Mouse (Mus musculus): ENCODE results near the gene Ambra1. TPM values are rescaled to one million over a fixed set of nuclear protein-coding genes. Genes with fewer than 3 reads are reported as not detected.

The Ambra1 gene
- polyA plus RNA-seq, 1 experiment from 2014 or later, result 22.3 TPM

DNA sequence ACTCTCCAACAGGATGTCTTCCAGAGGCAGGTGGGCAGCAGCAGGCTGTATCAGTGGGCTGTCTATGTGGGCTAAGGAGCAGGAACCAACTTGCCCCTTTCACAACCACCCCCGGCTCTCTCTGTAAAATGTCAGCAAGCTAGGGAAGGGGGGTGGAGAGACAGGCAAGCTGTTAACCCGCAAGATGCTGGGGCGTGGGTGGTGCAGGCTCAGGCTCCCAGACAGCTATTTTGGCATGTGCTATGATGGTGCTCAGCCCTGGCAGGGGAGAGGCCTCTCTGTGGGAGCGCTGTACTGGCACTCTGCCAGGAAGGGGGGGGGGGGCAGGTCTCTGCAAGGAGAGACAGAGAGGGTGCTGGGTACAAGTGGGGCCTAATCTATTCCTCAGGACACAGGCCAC, 227.2 kb downstream of the Ambra1 start:
- Histone ChIP-seq H3K27me3 (no peaks in the 10 kb centered on the region), H3K27ac (0 out of 2 replicates have a peak overlapping the region, but pooled peaks have one; percentile 29), H3K4me3 (replicated peaks) (no peak overlapping the region), H3K9ac (replicated peaks) (0 out of 2 replicates have a peak overlapping the region, but pooled peaks have one; percentile 40), H3K4me2 (peak overlapping the region; percentile 19; the same call in 1 of the 2 replicates), H3K9me3 (no peaks in the 10 kb centered on the region), H3K4me1 (replicated peaks) (peaks cover 34% of the 10 kb centered on the region), H3K36me3 (peaks cover 5% of the 10 kb centered on the region; the same call in 1 of the 2 replicates)
- 33% methylated on average over 4 of the region's 4 CpGs for WGBS
- ATAC-seq (ENCODE audit: insufficient number of reproducible peaks, insufficient read depth, low FRiP score, low TSS enrichment, low read depth), result peak; percentile 52; the same call in 1 of the 2 replicates

DNA sequence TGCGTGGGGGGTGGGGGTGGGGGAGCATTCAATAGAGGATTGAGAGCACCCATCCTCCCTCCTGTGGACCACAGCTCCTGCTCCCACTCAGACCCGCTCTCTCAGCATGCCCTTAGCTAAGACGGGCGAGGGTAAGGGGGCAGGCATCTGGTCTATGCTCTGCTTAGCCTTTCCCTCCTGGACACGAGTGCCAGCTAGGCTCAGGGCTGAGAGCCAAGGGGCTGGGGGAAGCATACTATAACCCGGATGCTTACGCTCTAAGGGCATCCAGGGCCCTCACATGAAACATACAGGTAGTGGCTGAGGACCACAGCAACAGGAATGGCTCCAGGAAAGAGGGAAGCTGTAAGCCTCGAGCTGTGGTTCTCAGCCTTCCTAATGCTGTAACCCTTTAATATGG, 228.1 kb downstream of the Ambra1 start:
- Histone ChIP-seq H3K4me2 (no peak overlapping the region), H3K27me3 (no peaks in the 10 kb centered on the region), H3K4me3 (replicated peaks) (no peak overlapping the region), H3K36me3 (peaks cover 5% of the 10 kb centered on the region; the same call in 1 of the 2 replicates), H3K9me3 (no peaks in the 10 kb centered on the region), H3K9ac (replicated peaks) (no peak overlapping the region), H3K27ac (no peak overlapping the region), H3K4me1 (replicated peaks) (peaks cover 43% of the 10 kb centered on the region)
- ATAC-seq (ENCODE audit: insufficient number of reproducible peaks, insufficient read depth, low FRiP score, low TSS enrichment, low read depth), result no peak
- WGBS, result 88% methylated on average over 8 of the region's 8 CpGs

DNA sequence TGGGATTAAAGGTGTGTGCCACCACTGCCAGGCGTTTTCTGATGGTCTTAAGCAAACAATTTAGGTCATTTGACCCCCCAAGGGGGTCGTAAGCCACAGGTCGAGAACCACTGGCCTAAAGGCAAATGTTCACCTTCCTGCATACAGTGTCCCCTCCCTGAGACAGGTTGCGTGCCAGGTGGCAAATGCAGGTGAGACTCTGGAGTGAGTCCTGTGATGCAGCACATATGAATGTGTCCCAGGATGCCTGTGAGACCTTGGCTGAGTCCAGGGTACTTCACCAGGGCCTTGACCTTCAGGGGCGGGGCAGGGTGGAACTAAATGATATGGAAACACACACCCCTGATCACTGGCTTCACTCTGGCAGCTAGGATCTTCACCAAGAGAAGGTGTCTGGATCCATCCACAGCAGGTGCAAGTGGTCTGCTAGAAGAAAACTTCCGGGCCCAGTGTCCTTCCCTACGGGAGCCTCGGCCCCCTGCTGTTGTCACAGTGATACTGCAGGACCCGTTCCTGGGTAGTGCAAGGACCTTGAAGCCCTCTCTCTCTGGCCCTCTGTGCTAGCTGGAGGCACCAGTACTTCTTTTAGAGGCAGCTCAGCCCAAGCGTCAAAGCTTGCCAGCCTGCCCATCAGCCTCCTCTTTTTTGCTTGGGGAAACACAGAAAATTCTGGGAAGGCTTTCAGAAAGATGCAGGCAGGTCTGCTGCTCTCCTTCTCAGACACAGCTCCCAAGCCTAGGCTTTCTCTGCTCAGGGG, 228.9 kb downstream of the Ambra1 start:
- Histone ChIP-seq H3K36me3 (peaks cover 1% of the 10 kb centered on the region; the same call in 1 of the 2 replicates), H3K27ac (no peak overlapping the region), H3K27me3 (no peaks in the 10 kb centered on the region), H3K4me1 (replicated peaks) (peaks cover 39% of the 10 kb centered on the region), H3K9me3 (no peaks in the 10 kb centered on the region), H3K4me3 (replicated peaks) (no peak overlapping the region), H3K4me2 (no peak overlapping the region), H3K9ac (replicated peaks) (no peak overlapping the region)
- no peak for ATAC-seq (ENCODE audit: insufficient number of reproducible peaks, insufficient read depth, low FRiP score, low TSS enrichment, low read depth)
- 46% methylated on average over 10 of the region's 10 CpGs for WGBS

DNA sequence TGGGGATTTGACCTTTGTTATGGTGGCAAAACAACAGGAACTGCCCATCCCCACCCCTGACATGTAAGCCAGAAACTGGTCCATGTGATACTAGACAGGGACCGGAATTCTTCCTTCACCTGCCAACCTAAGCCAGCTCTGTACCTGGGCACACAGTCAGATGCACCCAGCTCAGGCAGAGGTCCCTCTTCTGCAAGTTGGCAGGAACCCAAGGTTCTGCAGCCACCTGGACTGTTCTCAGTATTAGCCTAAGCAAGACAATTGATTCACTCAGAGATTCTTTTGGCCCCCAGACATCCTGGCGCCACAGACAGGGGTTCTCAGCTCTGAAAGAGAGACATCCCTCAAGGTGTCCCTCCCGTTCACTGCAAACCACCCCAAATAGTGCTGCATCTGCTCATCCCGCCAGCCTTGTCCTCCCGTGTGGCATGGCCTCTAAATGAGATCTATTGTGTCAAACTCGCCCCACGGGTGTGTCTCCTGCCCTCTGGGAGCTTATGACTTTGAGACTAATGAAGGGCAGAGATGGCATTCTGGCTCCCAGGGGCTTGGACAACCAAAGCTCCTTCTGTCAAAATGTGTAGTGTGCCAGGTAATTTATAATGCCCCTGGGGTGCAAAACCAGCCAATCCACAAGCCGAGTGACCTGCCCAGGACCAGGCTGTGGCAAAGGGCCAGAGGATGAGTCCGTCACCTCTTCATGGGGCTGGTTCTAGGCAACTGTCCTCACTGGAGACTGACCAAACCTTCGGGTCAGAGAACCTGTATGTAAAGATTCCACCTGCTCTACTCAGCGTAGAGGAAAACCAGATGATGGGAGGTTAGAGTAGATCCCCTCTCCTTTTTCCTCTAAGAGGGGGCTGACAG, 229.8 kb downstream of the Ambra1 start:
- Histone ChIP-seq H3K36me3 (no peaks in the 10 kb centered on the region; the same call in 1 of the 2 replicates), H3K9me3 (no peaks in the 10 kb centered on the region), H3K27me3 (no peaks in the 10 kb centered on the region), H3K4me3 (replicated peaks) (no peak overlapping the region), H3K27ac (no peak overlapping the region), H3K4me1 (replicated peaks) (peaks cover 38% of the 10 kb centered on the region), H3K4me2 (no peak overlapping the region), H3K9ac (replicated peaks) (no peak overlapping the region)
- 81% methylated on average over 11 of the region's 11 CpGs for WGBS
- no peak for ATAC-seq (ENCODE audit: insufficient number of reproducible peaks, insufficient read depth, low FRiP score, low TSS enrichment, low read depth)

- no peak overlapping the region for H3K4me3 ChIP-seq (replicated peaks)
- no peak overlapping the region for H3K27ac ChIP-seq
- no peak overlapping the region for H3K9ac ChIP-seq (replicated peaks)
- H3K27me3 ChIP-seq, result no peaks in the 10 kb centered on the region
- no peak for ATAC-seq (ENCODE audit: insufficient number of reproducible peaks, insufficient read depth, low FRiP score, low TSS enrichment, low read depth)
- peaks cover 41% of the 10 kb centered on the region for H3K4me1 ChIP-seq (replicated peaks)
- H3K36me3 ChIP-seq, result no peaks in the 10 kb centered on the region; the same call in 1 of the 2 replicates
- no peaks in the 10 kb centered on the region for H3K9me3 ChIP-seq
- no peak overlapping the region for H3K4me2 ChIP-seq
- 90% methylated on average over 5 of the region's 5 CpGs for WGBS
Measured at GRCm38 (mm10) chr2:91960459-91960858, 230.5 kb downstream of the Ambra1 start.

DNA sequence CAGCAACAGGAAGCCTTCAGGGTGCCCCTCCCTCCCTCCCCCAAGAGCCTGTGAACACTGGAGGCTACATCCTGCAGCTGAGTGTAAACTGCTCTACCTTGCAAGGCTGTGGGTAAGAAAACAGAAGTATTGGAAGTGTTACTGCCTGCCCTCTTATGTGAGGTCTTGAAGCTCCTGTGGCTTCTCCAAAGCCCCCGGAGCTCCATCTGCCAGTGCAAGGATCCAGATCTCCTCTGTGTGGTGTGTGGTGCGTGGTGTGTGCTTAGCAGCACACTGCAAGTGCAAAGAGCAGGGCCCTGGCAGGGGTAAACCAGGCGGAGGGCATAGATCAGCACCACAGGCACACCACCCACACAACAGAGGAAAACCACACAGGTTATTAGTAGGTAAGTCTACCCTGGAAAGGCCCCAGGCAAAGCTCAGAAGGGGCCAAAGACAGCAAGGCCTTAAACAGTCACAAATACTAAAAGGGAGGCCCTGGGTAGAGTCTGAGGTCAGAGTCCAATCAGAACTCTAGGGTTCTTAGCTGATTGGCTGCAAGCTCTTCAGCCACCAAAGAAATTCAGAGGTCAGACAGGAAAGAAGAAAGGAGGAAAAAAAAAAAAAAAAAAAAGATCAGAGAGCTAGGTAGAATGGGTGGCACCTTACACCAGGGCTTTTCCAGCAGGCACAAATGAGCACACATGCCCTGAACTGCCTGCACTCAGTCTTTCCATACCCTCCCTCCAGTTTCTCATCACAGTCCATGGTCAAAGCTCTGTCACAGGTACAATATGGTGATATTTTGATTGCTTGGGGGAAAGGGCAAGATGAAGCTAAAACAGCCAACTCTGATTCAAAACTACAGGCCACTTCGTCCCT, 232.2 kb downstream of the Ambra1 start:
- Histone ChIP-seq H3K36me3 (no peaks in the 10 kb centered on the region), H3K9ac (replicated peaks) (peak overlapping the region; percentile 89), H3K27me3 (peaks cover 4% of the 10 kb centered on the region; the same call in 1 of the 2 replicates), H3K4me3 (replicated peaks) (peak overlapping the region; percentile 88), H3K9me3 (no peaks in the 10 kb centered on the region), H3K27ac (no peak overlapping the region), H3K4me2 (peak overlapping the region; percentile 92), H3K4me1 (replicated peaks) (peaks cover 39% of the 10 kb centered on the region)
- WGBS, result 48% methylated on average over 4 of the region's 4 CpGs
- ATAC-seq (ENCODE audit: insufficient number of reproducible peaks, insufficient read depth, low FRiP score, low TSS enrichment, low read depth), result no peak

DNA sequence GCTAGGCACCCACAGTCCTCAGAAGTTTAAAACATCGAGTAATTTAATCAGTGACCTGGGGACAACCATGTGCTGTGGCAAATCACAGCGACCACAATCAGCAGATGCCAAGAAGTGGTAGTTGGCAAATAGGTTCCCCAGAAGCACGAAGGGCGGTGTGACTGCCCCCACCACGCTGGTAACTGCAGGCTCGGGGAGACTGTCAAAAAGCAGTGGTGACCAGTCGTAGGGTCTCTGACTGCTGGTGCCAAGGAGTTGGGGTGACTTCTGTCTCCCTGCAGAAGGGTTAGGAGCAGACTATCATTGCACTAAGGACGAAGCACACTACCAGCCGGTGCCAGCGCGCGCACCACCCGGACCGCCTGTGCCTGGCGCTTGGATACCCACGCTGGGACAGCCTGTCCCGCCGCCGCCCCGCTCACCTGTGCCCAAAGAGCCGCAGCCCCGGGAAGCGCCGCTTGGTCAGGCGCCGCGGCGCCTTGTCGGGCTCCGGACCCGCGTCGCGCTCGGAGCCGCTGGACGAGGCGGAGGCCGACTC, 233.0 kb downstream of the Ambra1 start:
- Histone ChIP-seq H3K9me3 (no peaks in the 10 kb centered on the region), H3K27me3 (peaks cover 4% of the 10 kb centered on the region; the same call in 1 of the 2 replicates), H3K4me3 (replicated peaks) (peak overlapping the region; percentile 88), H3K36me3 (no peaks in the 10 kb centered on the region), H3K9ac (replicated peaks) (peak overlapping the region; percentile 89), H3K4me2 (peak overlapping the region; percentile 92), H3K27ac (peak overlapping the region; percentile 76), H3K4me1 (replicated peaks) (peaks cover 34% of the 10 kb centered on the region)
- WGBS, result under 1% methylated on average over 39 of the region's 39 CpGs
- ATAC-seq (ENCODE audit: insufficient number of reproducible peaks, insufficient read depth, low FRiP score, low TSS enrichment, low read depth), result 0 out of 2 replicates have a peak, but pooled peaks have one; percentile 11

DNA sequence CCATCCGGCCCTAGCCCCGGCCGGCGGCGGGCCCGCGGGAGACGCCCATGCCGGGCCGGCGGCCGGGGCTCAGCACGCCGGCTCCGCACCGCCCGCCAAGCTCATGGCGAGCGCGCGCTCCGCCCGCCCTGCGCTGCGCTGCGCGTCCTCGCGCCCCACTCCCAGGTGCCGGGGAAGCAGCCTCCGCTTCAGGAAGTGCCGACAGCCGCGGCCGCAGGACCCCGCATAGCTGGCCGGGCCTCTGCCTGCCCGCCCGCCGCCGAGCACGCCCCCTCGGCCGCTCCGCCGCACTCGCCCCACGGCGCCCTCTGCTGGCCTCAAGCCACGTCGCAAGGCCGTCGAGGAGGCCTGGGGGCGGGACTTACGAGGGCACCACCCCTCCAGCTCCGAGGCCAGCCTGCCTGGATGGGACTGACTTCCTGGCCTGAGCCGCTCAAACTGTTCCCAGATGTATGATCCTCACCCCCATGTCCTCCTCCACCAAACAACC, 233.6 kb downstream of the Ambra1 start:
- ATAC-seq (ENCODE audit: insufficient number of reproducible peaks, insufficient read depth, low FRiP score, low TSS enrichment, low read depth), result peak; percentile 93
- Histone ChIP-seq H3K4me2 (peak overlapping the region; percentile 92), H3K4me3 (replicated peaks) (peak overlapping the region; percentile 88), H3K27me3 (peaks cover 4% of the 10 kb centered on the region; the same call in 1 of the 2 replicates), H3K27ac (peak overlapping the region; percentile 76), H3K9me3 (no peaks in the 10 kb centered on the region), H3K4me1 (replicated peaks) (peaks cover 38% of the 10 kb centered on the region), H3K9ac (replicated peaks) (peak overlapping the region; percentile 89), H3K36me3 (no peaks in the 10 kb centered on the region)
- WGBS, result 2% methylated on average over 30 of the region's 57 CpGs

DNA sequence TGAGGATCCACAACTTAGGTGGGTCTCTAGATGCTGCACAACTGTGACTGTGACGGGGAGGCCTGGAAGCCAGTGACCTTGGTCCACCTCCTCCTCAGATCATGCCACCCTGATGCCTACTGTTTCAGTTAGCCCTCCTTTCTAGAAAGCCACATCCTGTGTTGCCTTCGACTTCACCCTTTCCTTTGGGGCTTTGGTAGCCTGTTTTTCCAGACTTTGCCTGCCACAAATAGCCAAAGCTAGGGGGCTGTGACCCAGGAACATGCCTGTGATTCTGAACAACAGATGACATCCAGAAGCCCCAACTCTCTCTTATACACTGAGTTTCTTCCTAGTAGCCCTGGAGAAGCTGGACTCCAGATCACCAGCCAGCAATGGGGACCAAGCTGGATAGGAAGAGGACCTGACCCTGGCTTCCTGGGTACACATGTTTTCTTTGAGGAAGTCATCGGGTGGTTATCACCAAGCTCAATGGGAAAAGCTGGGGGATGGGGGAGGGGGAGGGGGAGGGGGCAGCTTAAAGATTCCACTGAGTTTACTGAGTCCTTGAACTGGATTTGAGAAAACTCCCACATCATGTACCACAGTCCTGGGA, 234.8 kb downstream of the Ambra1 start:
- Histone ChIP-seq H3K9me3 (no peaks in the 10 kb centered on the region), H3K27ac (peak overlapping the region; percentile 76; the same call in 1 of the 2 replicates), H3K36me3 (no peaks in the 10 kb centered on the region), H3K27me3 (peaks cover 4% of the 10 kb centered on the region; the same call in 1 of the 2 replicates), H3K4me2 (peak overlapping the region; percentile 92), H3K9ac (replicated peaks) (no peak overlapping the region), H3K4me1 (replicated peaks) (peaks cover 36% of the 10 kb centered on the region), H3K4me3 (replicated peaks) (peak overlapping the region; percentile 25)
- ATAC-seq (ENCODE audit: insufficient number of reproducible peaks, insufficient read depth, low FRiP score, low TSS enrichment, low read depth), result no peak
- WGBS, result 68% methylated on average over 3 of the region's 3 CpGs

GRCm38 (mm10) chr2:91965417-91965816, 235.5 kb downstream of the Ambra1 start:
- no peak for ATAC-seq (ENCODE audit: insufficient number of reproducible peaks, insufficient read depth, low FRiP score, low TSS enrichment, low read depth)
- WGBS, result 9% methylated on average over 20 of the region's 20 CpGs
- Histone ChIP-seq H3K4me2 (peak overlapping the region; percentile 92), H3K27me3 (peaks cover 4% of the 10 kb centered on the region), H3K9ac (replicated peaks) (no peak overlapping the region; the same call in 1 of the 2 replicates), H3K27ac (peak overlapping the region; percentile 53), H3K36me3 (no peaks in the 10 kb centered on the region), H3K4me3 (replicated peaks) (peak overlapping the region; percentile 25), H3K4me1 (replicated peaks) (peaks cover 36% of the 10 kb centered on the region), H3K9me3 (no peaks in the 10 kb centered on the region)
